Mouse (Mus musculus) liver, embryonic 14.5 days (tissue): ENCODE data around the gene Psg20.
"Not testable (repeated sequence)": the region's sequence is repeated elsewhere in the genome, so short reads cannot be mapped to it uniquely, and the experiment has no call there.

Source experiments
- CTCF ChIP-seq: IDR thresholded peaks from 2 replicates; pipeline ENCODE4 v1.5.1; 2016; ENCODE audit warnings: antibody characterized with exemption, low read depth, control low read depth
- EP300 ChIP-seq: IDR thresholded peaks from 2 replicates; pipeline ENCODE4 v1.6.1; 2016; ENCODE audit warnings: antibody characterized with exemption, low read depth

GRCm38 (mm10) chr7:18725931-18726330 lies 39.9 kb upstream of the Psg20 start:
- TF ChIP-seq CTCF, EP300: not testable (repeated sequence)
